Mouse (Mus musculus) ovary, postnatal 10 days (tissue): ENCODE data around the gene Kcnv2.

Experiments
- DNase-seq: peaks from one replicate; pipeline ENCODE4 v3.0.0; 2022; ENCODE audit warnings: low spot score

Gene Kcnv2

DNA sequence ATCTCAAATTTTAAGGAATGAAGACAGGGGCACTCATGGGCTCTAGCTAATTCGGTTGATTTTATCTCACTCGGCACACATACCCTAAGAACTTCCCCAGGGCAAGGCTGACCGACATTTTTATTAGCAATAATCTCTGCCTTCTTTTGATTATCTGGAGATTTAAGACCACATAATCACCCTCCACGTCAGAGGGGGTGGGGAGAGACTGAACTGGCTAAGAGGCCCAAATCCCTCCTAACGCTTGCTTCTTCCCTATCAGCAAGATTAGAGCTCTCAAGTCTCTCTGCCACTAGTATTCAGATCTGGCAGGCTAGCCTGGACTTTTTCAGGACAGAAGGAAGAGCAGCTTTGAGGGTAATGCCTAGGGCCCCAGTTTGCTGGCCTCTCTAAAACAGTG, at the start of gene Kcnv2:
TSS of gene Kcnv2 (plus strand) at position 308 of the 400 bp plus-strand sequence.
- no peak for DNase-seq

DNA sequence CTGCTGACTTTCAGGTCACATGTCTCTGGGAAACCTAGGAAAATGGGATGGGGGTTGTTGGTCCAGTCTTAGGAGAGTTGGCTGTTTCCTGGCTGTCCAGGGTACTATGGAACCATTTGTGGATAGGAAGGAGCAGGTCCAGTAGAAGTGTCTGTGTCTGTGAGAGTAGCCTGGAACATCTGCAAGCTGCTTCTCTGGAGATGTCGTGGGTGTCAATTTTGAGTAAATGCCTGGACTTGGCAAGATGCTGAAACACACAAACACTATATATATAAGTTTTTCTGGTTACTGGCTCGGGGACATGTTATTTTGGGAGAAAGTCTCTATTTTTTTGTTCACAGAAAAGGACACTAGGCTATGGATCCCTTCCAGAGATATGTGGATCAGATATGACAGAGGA, 49.0 kb upstream of the Kcnv2 start:
- no peak for DNase-seq

GRCm38 (mm10) chr19:27274382-27274781, 48.0 kb upstream of the Kcnv2 start:
- DNase-seq = no peak

DNA sequence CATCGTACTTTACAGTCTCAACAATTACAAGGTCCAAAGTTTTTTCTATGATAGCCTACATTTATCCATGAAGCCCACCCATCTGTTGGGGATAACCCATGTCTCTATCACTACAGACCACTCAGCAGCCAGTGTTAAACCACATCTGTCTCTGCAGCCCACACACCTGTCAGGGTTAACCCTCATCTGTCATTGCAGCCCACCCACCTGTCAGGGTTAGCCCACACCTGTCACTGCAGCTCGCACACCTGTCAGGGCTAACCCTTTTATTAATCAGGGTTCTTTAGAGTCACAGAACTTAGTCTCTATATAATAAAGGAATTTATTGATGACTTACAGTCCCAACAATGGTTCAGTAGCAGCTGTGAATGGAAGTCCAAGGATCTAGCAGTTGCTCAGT, 43.2 kb upstream of the Kcnv2 start:
- DNase-seq = no peak

- no peak for DNase-seq
These were observed 12.3 kb upstream of the Kcnv2 start for GRCm38 (mm10) chr19:27310039-27310438.

- DNase-seq = no peak
These were observed 11.1 kb upstream of the Kcnv2 start for GRCm38 (mm10) chr19:27311311-27311710.

- DNase-seq = no peak
These were observed 9.9 kb upstream of the Kcnv2 start for GRCm38 (mm10) chr19:27312266-27313079.

DNA sequence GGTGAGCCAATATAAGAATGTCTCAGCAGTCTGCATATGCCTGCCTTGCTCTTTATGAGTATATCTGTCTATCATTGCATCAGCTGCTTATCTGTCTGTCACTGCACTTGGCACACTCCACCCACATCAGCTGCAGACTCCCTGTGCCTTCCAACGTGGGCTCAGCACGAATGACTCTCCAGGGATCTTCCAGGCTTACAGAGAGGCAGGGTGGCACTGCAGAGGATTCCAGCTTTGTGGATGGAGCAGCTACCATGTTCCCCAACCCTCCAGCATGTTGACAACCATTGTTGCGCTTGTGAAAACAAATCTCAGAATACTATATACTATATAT, 9.3 kb upstream of the Kcnv2 start:
- DNase-seq = no peak

DNA sequence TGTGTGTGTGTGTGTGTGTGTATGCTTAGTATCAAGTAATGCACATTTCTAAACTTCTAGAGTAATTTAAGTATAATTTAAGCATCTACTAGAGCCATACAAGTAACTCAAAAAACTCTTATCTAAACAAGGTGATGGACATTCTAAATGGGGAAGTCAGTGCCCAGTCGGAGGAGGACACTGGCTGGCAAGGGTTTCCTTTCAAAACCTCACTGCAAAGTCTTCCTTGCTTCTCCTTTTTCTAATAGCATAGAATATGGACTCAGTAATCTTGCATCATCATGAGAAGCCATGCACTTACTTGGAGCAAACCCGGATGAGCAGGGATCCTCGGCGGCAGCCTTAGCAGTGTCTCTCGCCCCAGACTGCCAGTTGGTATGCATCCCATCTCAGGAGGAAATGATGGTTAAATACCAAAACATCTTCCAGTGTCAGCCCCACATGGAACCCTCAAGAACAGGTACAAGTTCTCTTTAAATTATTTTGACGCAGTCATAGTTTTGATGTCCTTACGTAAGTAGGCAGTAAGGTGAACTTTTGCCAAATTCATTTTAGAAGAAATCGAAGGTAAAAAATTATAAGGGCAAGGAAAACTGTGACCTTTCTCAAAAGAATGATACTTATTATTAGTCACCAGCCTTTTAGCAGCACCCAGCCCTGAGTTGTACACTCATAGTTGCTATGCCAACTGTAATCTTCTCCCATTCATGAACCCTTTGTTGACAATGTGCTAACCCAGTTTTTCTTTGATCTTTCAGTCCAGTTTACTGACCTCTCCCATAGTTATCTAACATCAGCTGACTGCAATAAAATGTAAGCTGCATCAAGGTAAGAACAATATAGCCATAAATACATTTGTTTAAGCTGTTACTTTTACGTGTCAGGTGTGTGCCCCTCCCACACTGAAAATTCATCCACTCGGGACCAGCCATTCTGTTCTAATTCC, 5.8 kb upstream of the Kcnv2 start:
- no peak for DNase-seq

DNA sequence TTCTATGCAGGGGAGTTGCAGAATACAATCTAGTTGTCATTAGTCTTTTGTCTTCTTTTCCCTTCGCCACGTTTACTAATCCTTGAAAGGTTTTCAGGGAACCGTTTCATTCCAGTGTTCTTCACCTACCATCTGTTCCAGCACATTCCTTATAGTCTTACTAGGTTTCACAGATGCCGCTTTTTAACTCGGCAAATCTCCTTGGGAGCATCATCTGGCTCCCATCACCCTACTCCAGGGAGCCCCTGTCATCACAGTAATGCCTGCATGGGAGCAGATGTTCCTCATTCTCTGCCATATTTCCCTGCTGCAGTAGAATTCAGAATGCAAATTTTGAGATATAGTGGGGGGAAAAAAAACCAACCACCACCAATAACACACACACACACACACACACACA, 5.1 kb upstream of the Kcnv2 start:
- no peak for DNase-seq

GRCm38 (mm10) chr19:27322911-27323627, 681 bp downstream of the Kcnv2 start:
- DNase-seq = no peak

GRCm38 (mm10) chr19:27325558-27325957, 3.2 kb downstream of the Kcnv2 start:
- no peak for DNase-seq

DNA sequence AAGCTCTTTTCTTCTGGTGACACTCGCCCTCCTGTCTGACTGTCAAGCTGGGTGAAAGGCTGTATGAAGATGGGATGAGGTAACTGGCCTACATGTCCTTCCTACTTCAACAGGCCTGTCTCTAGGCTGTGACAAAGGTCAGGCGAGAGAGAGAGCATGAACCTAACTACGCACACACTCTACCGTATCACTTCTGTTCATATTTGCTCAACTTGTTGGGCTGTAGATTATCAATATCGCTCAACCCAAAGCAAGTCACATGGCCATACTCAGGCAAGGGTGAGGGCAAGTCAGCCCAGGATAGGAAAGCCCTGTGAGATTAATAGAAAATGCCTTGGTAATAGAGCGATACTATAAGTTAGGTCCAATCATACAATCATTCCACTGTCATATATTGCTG, 5.2 kb downstream of the Kcnv2 start:
- no peak for DNase-seq

- no peak for DNase-seq
These were observed 5.8 kb downstream of the Kcnv2 start for GRCm38 (mm10) chr19:27328166-27328565.

DNA sequence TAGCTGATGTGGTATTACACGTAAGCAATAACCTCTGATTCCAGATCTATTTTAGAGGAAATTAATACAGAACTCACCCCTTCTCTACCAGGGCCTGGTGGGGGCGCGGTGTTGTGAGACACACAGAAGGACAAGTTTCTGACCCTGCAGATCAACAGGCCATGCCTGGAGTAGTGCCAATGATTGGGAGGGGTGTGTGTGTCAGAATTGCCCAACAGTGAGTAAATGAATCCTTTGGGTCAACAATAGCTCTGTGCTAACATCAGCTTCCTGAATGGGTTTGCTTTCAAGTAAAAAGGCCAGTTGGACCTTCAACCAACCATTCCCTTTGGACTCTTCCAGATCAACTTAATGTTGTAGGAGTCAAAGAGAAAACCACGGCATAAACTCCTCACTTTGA, 6.3 kb downstream of the Kcnv2 start:
- DNase-seq = no peak

DNA sequence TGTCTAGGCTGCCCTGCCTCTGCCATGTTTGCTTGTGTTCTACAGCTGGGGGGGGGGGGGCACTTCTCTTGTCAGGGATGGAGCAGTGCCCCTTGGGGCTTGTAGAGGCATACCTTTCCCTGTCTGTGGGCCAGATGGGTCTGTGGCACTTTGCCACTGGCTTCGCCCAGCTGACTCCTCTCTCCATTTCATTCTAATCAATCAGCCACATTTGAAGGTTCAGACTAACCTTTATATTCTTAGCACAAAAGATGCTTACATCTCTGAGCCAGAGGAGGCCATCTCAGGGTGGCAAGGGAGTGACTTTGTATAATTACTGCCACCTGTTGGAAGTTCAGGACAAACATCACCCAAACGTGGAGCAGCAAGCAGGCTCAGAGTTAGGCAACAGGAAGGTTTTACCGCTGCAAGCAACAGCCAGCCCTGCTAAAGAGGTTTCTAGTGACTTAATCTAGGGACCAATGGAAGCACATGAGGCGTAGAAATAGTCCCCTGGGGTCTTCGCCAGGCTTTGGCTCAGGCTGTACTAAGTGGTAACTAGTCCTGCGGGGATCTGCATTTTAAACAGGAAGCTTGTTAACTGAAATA, 9.9 kb downstream of the Kcnv2 start:
- no peak for DNase-seq

- DNase-seq = peak; percentile 9
These were observed 13.9 kb downstream of the Kcnv2 start for GRCm38 (mm10) chr19:27336126-27336917.

- no peak for DNase-seq
These were observed 24.1 kb downstream of the Kcnv2 start for GRCm38 (mm10) chr19:27346501-27346900.

GRCm38 (mm10) chr19:27351700-27352099, 29.3 kb downstream of the Kcnv2 start:
- no peak for DNase-seq

- no peak for DNase-seq
These were observed 38.0 kb downstream of the Kcnv2 start for GRCm38 (mm10) chr19:27360381-27360780.

GRCm38 (mm10) chr19:27363891-27364290, 41.5 kb downstream of the Kcnv2 start:
- DNase-seq = no peak
